Mouse (Mus musculus) kidney, embryonic 14.5 days (tissue): ENCODE data around the gene Pax5. TPM values are rescaled to one million over a fixed set of nuclear protein-coding genes. Genes with fewer than 3 reads are reported as not detected.

Source experiments
- ATAC-seq: fragments of 200-750 bp; cut with Nextera tagmentation; 2 replicates; pipeline ENCODE4 v1.8.0; 2017; ENCODE audit warnings: moderate number of reproducible peaks, mild to moderate bottlenecking, moderate TSS enrichment, moderate library complexity; ENCODE audit not compliant: low FRiP score, low TSS enrichment
- H3K27ac ChIP-seq: fragments of 300-500 bp; sonication (generic); 2 replicates; pipeline ENCODE4 v1.5.1; 2014; ENCODE audit warnings: low read depth, mild to moderate bottlenecking, low read length, moderate library complexity, mixed read lengths
- H3K27me3 ChIP-seq: fragments of 300-500 bp; sonication (generic); 2 replicates; pipeline ENCODE4 v1.6.1; 2014; ENCODE audit warnings: mild to moderate bottlenecking, low read length; ENCODE audit not compliant: control insufficient read depth, insufficient read depth
- H3K36me3 ChIP-seq: fragments of 300-500 bp; sonication (generic); 2 replicates; pipeline ENCODE4 v1.6.1; 2014; ENCODE audit warnings: low read length, mixed read lengths; ENCODE audit not compliant: control insufficient read depth, insufficient read depth
- H3K4me1 ChIP-seq: fragments of 300-500 bp; sonication (generic); 2 replicates; pipeline ENCODE4 v1.6.1; 2014; ENCODE audit warnings: low read length, mixed read lengths; ENCODE audit not compliant: control insufficient read depth, insufficient read depth
- H3K4me2 ChIP-seq: fragments of 300-500 bp; sonication (generic); replicated peaks from 2 replicates; pipeline ENCODE4 v1.6.1; 2014; ENCODE audit warnings: low read depth, mild to moderate bottlenecking, low read length
- H3K4me3 ChIP-seq: fragments of 300-500 bp; sonication (generic); 2 replicates; pipeline ENCODE4 v1.5.1; 2014; ENCODE audit warnings: mild to moderate bottlenecking, low read length
- H3K9ac ChIP-seq: fragments of 300-500 bp; sonication (generic); 2 replicates; pipeline ENCODE4 v1.6.1; 2014; ENCODE audit warnings: low read depth, mild to moderate bottlenecking, low read length, moderate library complexity
- H3K9me3 ChIP-seq: fragments of 300-500 bp; sonication (generic); 2 replicates; pipeline ENCODE4 v1.6.1; 2016; ENCODE audit warnings: low read length; ENCODE audit not compliant: control insufficient read depth
- WGBS: fragments of 180-500 bp; shearing (Covaris S2); extraction: QIAGEN DNeasy Blood & Tissue Kit; methylation state at CpG from one replicate; pipeline ENCODE4 v1.1.7; 2014; 5-methylcytosine and 5-hydroxymethylcytosine counted together
- polyA plus RNA-seq: library from polyadenylated mRNA; unstranded; fragments of >200 nt; fragmentation: Nextera tagmentation; extraction: Ambion mirVana; gene quantifications from 2 replicates; pipeline ENCODE4 v1.2.1, GENCODE M21; 2014

Pax5 gene
- polyA plus RNA-seq, 1 experiment from 2014 or later = 0.14 TPM

GRCm38 (mm10) chr4:44627890-44628289, 82.4 kb downstream of the Pax5 start:
- H3K36me3 ChIP-seq = no peaks in the 10 kb centered on the region
- H3K4me3 ChIP-seq = no peak overlapping the region
- H3K27ac ChIP-seq = no peak overlapping the region
- H3K9me3 ChIP-seq = no peaks in the 10 kb centered on the region
- no peak for ATAC-seq
- peaks cover 8% of the 10 kb centered on the region; the same call in 1 of the 2 replicates for H3K27me3 ChIP-seq
- H3K9ac ChIP-seq = no peak overlapping the region
- no peaks in the 10 kb centered on the region for H3K4me1 ChIP-seq
- H3K4me2 ChIP-seq = no peak overlapping the region

- peaks cover 8% of the 10 kb centered on the region; the same call in 1 of the 2 replicates for H3K27me3 ChIP-seq
- H3K9ac ChIP-seq = no peak overlapping the region
- WGBS = 93% methylated on average over 6 of the region's 6 CpGs
- H3K9me3 ChIP-seq = no peaks in the 10 kb centered on the region
- ATAC-seq = no peak
- no peak overlapping the region for H3K4me2 ChIP-seq
- no peak overlapping the region for H3K4me3 ChIP-seq
- H3K27ac ChIP-seq = no peak overlapping the region
- no peaks in the 10 kb centered on the region for H3K36me3 ChIP-seq
- no peaks in the 10 kb centered on the region for H3K4me1 ChIP-seq
Observed at GRCm38 (mm10) chr4:44625108-44625424, 85.2 kb downstream of the Pax5 start.

- H3K36me3 ChIP-seq = no peaks in the 10 kb centered on the region
- H3K4me1 ChIP-seq = no peaks in the 10 kb centered on the region
- H3K27me3 ChIP-seq = peaks cover 8% of the 10 kb centered on the region; the same call in 1 of the 2 replicates
- H3K9me3 ChIP-seq = no peaks in the 10 kb centered on the region
- H3K9ac ChIP-seq = no peak overlapping the region
- ATAC-seq = no peak
- H3K4me2 ChIP-seq = no peak overlapping the region
- H3K4me3 ChIP-seq = no peak overlapping the region
- H3K27ac ChIP-seq = no peak overlapping the region
- 93% methylated on average over 12 of the region's 12 CpGs for WGBS
Observed at GRCm38 (mm10) chr4:44624232-44625107, 85.8 kb downstream of the Pax5 start.

GRCm38 (mm10) chr4:44623435-44623727, 86.9 kb downstream of the Pax5 start:
- Histone ChIP-seq H3K27me3 (peaks cover 8% of the 10 kb centered on the region; the same call in 1 of the 2 replicates), H3K4me3 (no peak overlapping the region), H3K27ac (no peak overlapping the region), H3K36me3 (no peaks in the 10 kb centered on the region), H3K9ac (no peak overlapping the region), H3K4me2 (no peak overlapping the region), H3K4me1 (no peaks in the 10 kb centered on the region), H3K9me3 (no peaks in the 10 kb centered on the region)
- WGBS = 57% methylated on average over 5 of the region's 5 CpGs
- no peak for ATAC-seq

GRCm38 (mm10) chr4:44622682-44623434, 87.4 kb downstream of the Pax5 start:
- WGBS = 44% methylated on average over 17 of the region's 17 CpGs
- ATAC-seq = no peak

GRCm38 (mm10) chr4:44620241-44620640, 90.0 kb downstream of the Pax5 start:
- H3K27ac ChIP-seq = no peak overlapping the region
- H3K27me3 ChIP-seq = peaks cover 8% of the 10 kb centered on the region; the same call in 1 of the 2 replicates
- no peaks in the 10 kb centered on the region for H3K9me3 ChIP-seq
- ATAC-seq = no peak
- H3K9ac ChIP-seq = no peak overlapping the region
- H3K36me3 ChIP-seq = no peaks in the 10 kb centered on the region
- no peak overlapping the region for H3K4me2 ChIP-seq
- 95% methylated on average over 5 of the region's 5 CpGs for WGBS
- no peak overlapping the region for H3K4me3 ChIP-seq
- no peaks in the 10 kb centered on the region for H3K4me1 ChIP-seq

More at GRCm38 (mm10) chr4:44622682-44623434, 87.4 kb downstream of the Pax5 start:
- no peaks in the 10 kb centered on the region for H3K9me3 ChIP-seq
- peaks cover 8% of the 10 kb centered on the region; the same call in 1 of the 2 replicates for H3K27me3 ChIP-seq
- H3K4me2 ChIP-seq = no peak overlapping the region
- H3K27ac ChIP-seq = no peak overlapping the region
- H3K4me1 ChIP-seq = no peaks in the 10 kb centered on the region
- no peaks in the 10 kb centered on the region for H3K36me3 ChIP-seq
- H3K9ac ChIP-seq = no peak overlapping the region
- no peak overlapping the region for H3K4me3 ChIP-seq

- WGBS = 81% methylated on average over 8 of the region's 8 CpGs
- H3K4me2 ChIP-seq = no peak overlapping the region
Observed at GRCm38 (mm10) chr4:44614066-44614667, 96.1 kb downstream of the Pax5 start.

GRCm38 (mm10) chr4:44612392-44612791, 97.9 kb downstream of the Pax5 start:
- Histone ChIP-seq H3K27me3 (no peaks in the 10 kb centered on the region), H3K4me3 (no peak overlapping the region), H3K27ac (no peak overlapping the region), H3K9ac (no peak overlapping the region), H3K9me3 (no peaks in the 10 kb centered on the region), H3K36me3 (no peaks in the 10 kb centered on the region), H3K4me1 (no peaks in the 10 kb centered on the region), H3K4me2 (no peak overlapping the region)
- 90% methylated on average over 3 of the region's 3 CpGs for WGBS
- no peak for ATAC-seq

More at GRCm38 (mm10) chr4:44614066-44614667, 96.1 kb downstream of the Pax5 start:
- Histone ChIP-seq H3K9ac (no peak overlapping the region), H3K36me3 (no peaks in the 10 kb centered on the region), H3K4me3 (no peak overlapping the region), H3K9me3 (no peaks in the 10 kb centered on the region), H3K27ac (no peak overlapping the region), H3K27me3 (no peaks in the 10 kb centered on the region), H3K4me1 (no peaks in the 10 kb centered on the region)
- no peak for ATAC-seq

GRCm38 (mm10) chr4:44605453-44605852, 104.8 kb downstream of the Pax5 start:
- no peaks in the 10 kb centered on the region for H3K27me3 ChIP-seq
- H3K4me1 ChIP-seq = peaks cover 8% of the 10 kb centered on the region; the same call in 1 of the 2 replicates
- H3K9ac ChIP-seq = no peak overlapping the region
- no peak overlapping the region for H3K27ac ChIP-seq
- WGBS = 87% methylated on average over 2 of the region's 2 CpGs
- no peak overlapping the region for H3K4me2 ChIP-seq
- no peak for ATAC-seq
- no peak overlapping the region for H3K4me3 ChIP-seq
- H3K9me3 ChIP-seq = no peaks in the 10 kb centered on the region
- H3K36me3 ChIP-seq = no peaks in the 10 kb centered on the region
